Mouse (Mus musculus) lung, embryonic 14.5 days (tissue): ENCODE measurements around the gene Ttc3. TPM values are rescaled to one million over a fixed set of nuclear protein-coding genes. Genes with fewer than 3 reads are reported as not detected.
A peak's percentile ranks its signal among the peaks of the same experiment; 100 is the strongest.

Experiments
- ATAC-seq: fragments of 200-750 bp; cut with Nextera tagmentation; 2 replicates; pipeline ENCODE4 v1.8.0; 2017; ENCODE audit warnings: mild to moderate bottlenecking, moderate TSS enrichment, moderate library complexity; ENCODE audit not compliant: insufficient read depth
- DNase-seq: peaks from one replicate; pipeline ENCODE4 v3.0.0-alpha.2; 2015
- H3K27ac ChIP-seq: fragments of 300-500 bp; sonication (generic); 2 replicates; pipeline ENCODE4 v1.5.1; 2014; ENCODE audit warnings: low read depth, mild to moderate bottlenecking, moderate library complexity
- H3K27me3 ChIP-seq: fragments of 300-500 bp; sonication (generic); 2 replicates; pipeline ENCODE4 v1.6.1; 2014; ENCODE audit warnings: low read length, control low read depth; ENCODE audit not compliant: insufficient read depth
- H3K36me3 ChIP-seq: fragments of 300-500 bp; sonication (generic); 2 replicates; pipeline ENCODE4 v1.6.1; 2014; ENCODE audit warnings: control low read depth; ENCODE audit not compliant: insufficient read depth
- H3K4me1 ChIP-seq: fragments of 300-500 bp; sonication (generic); 2 replicates; pipeline ENCODE4 v1.6.1; 2014; ENCODE audit warnings: antibody characterized with exemption, control low read depth; ENCODE audit not compliant: insufficient read depth
- H3K4me2 ChIP-seq: fragments of 300-500 bp; sonication (generic); 2 replicates; pipeline ENCODE4 v1.6.1; 2014; ENCODE audit warnings: mild to moderate bottlenecking
- H3K4me3 ChIP-seq: fragments of 300-500 bp; sonication (generic); 2 replicates; pipeline ENCODE4 v1.5.1; 2014; ENCODE audit warnings: low read depth, low read length
- H3K9ac ChIP-seq: fragments of 300-500 bp; sonication (generic); 2 replicates; pipeline ENCODE4 v1.6.1; 2014
- H3K9me3 ChIP-seq: fragments of 300-500 bp; sonication (generic); 2 replicates; pipeline ENCODE4 v1.6.1; 2016; ENCODE audit warnings: low read depth, low read length, control low read depth
- CTCF ChIP-seq: IDR thresholded peaks from 2 replicates; pipeline ENCODE4 v1.5.1; 2016; ENCODE audit warnings: antibody characterized with exemption, low read depth
- WGBS: fragments of 180-500 bp; shearing (Covaris S2); extraction: QIAGEN DNeasy Blood & Tissue Kit; methylation state at CpG from one replicate; pipeline ENCODE4 v1.1.7; 2014; 5-methylcytosine and 5-hydroxymethylcytosine counted together
- polyA plus RNA-seq: library from polyadenylated mRNA; unstranded; fragments of >200 nt; fragmentation: Nextera tagmentation; extraction: Ambion mirVana; gene quantifications from 2 replicates; pipeline ENCODE4 v1.2.1, GENCODE M21; 2014

Gene Ttc3
- polyA plus RNA-seq, 1 experiment from 2014 or later, result 215 TPM

GRCm38 (mm10) chr16:94360578-94361350, 9.7 kb upstream of the Ttc3 start:
- 77% methylated on average over 13 of the region's 13 CpGs for WGBS
- H3K9ac ChIP-seq, result no peak overlapping the region
- TF ChIP-seq CTCF, result no peak
- H3K27me3 ChIP-seq, result no peaks in the 10 kb centered on the region
- DNase-seq, result no peak
- no peak for ATAC-seq
- no peaks in the 10 kb centered on the region for H3K9me3 ChIP-seq
- 0 out of 2 replicates have a peak, but pooled peaks cover 9% of the 10 kb centered on the region for H3K36me3 ChIP-seq
- H3K27ac ChIP-seq, result no peak overlapping the region
- H3K4me1 ChIP-seq, result 0 out of 2 replicates have a peak, but pooled peaks cover 3% of the 10 kb centered on the region
- no peak overlapping the region for H3K4me2 ChIP-seq
- H3K4me3 ChIP-seq, result no peak overlapping the region

GRCm38 (mm10) chr16:94362174-94362873, 8.1 kb upstream of the Ttc3 start:
- WGBS, result 41% methylated on average over 10 of the region's 10 CpGs
- ATAC-seq, result peak; percentile 38; the same call in 1 of the 2 replicates
- peak; percentile 38 for DNase-seq

GRCm38 (mm10) chr16:94363814-94364213, 6.6 kb upstream of the Ttc3 start:
- Histone ChIP-seq H3K9me3 (no peaks in the 10 kb centered on the region), H3K27ac (no peak overlapping the region), H3K9ac (no peak overlapping the region), H3K36me3 (0 out of 2 replicates have a peak, but pooled peaks cover 15% of the 10 kb centered on the region), H3K27me3 (no peaks in the 10 kb centered on the region), H3K4me3 (no peak overlapping the region), H3K4me2 (no peak overlapping the region), H3K4me1 (0 out of 2 replicates have a peak, but pooled peaks cover 5% of the 10 kb centered on the region)
- TF ChIP-seq CTCF, result no peak
- DNase-seq (no peak), ATAC-seq (no peak)
- WGBS, result 85% methylated on average over 4 of the region's 4 CpGs

More at GRCm38 (mm10) chr16:94362174-94362873, 8.1 kb upstream of the Ttc3 start:
- Histone ChIP-seq H3K4me2 (no peak overlapping the region), H3K4me3 (no peak overlapping the region), H3K27me3 (no peaks in the 10 kb centered on the region), H3K27ac (no peak overlapping the region; the same call in 1 of the 2 replicates), H3K4me1 (0 out of 2 replicates have a peak, but pooled peaks cover 3% of the 10 kb centered on the region), H3K36me3 (0 out of 2 replicates have a peak, but pooled peaks cover 15% of the 10 kb centered on the region), H3K9me3 (no peaks in the 10 kb centered on the region), H3K9ac (no peak overlapping the region; the same call in 1 of the 2 replicates)
- TF ChIP-seq CTCF, result no peak

GRCm38 (mm10) chr16:94365435-94365834, 5.0 kb upstream of the Ttc3 start:
- Histone ChIP-seq H3K9me3 (no peaks in the 10 kb centered on the region), H3K4me1 (0 out of 2 replicates have a peak, but pooled peaks cover 13% of the 10 kb centered on the region), H3K27me3 (no peaks in the 10 kb centered on the region), H3K4me3 (no peak overlapping the region), H3K36me3 (0 out of 2 replicates have a peak, but pooled peaks cover 15% of the 10 kb centered on the region), H3K9ac (no peak overlapping the region), H3K27ac (no peak overlapping the region), H3K4me2 (no peak overlapping the region)
- no peak for ATAC-seq
- no peak for DNase-seq
- WGBS, result 92% methylated on average over 3 of the region's 3 CpGs
- TF ChIP-seq CTCF, result no peak

- Histone ChIP-seq H3K9ac (peak overlapping the region; percentile 92), H3K36me3 (0 out of 2 replicates have a peak, but pooled peaks cover 9% of the 10 kb centered on the region), H3K9me3 (no peaks in the 10 kb centered on the region), H3K4me1 (peaks cover 10% of the 10 kb centered on the region; the same call in 1 of the 2 replicates), H3K4me3 (peak overlapping the region; percentile 94), H3K4me2 (peak overlapping the region; percentile 85), H3K27ac (peak overlapping the region; percentile 96), H3K27me3 (no peaks in the 10 kb centered on the region)
- WGBS, result 5% methylated on average over 6 of the region's 6 CpGs
- ATAC-seq (peak; percentile 0; the same call in 1 of the 2 replicates), DNase-seq (no peak)
- no peak for TF ChIP-seq CTCF
These were observed 734 bp upstream of the Ttc3 start for GRCm38 (mm10) chr16:94369596-94370172.

GRCm38 (mm10) chr16:94370915-94371300, 490 bp downstream of the Ttc3 start:
- DNase-seq, result peak; percentile 76
- Histone ChIP-seq H3K27me3 (no peaks in the 10 kb centered on the region), H3K4me2 (peak overlapping the region; percentile 85), H3K9me3 (no peaks in the 10 kb centered on the region), H3K4me3 (peak overlapping the region; percentile 94), H3K9ac (peak overlapping the region; percentile 92), H3K27ac (peak overlapping the region; percentile 96), H3K36me3 (0 out of 2 replicates have a peak, but pooled peaks cover 6% of the 10 kb centered on the region), H3K4me1 (peaks cover 10% of the 10 kb centered on the region; the same call in 1 of the 2 replicates)
- no peak for TF ChIP-seq CTCF
- ATAC-seq, result peak; percentile 72
- under 1% methylated on average over 42 of the region's 43 CpGs for WGBS
